Mouse (Mus musculus): ENCODE results near the gene Grm8.

DNA sequence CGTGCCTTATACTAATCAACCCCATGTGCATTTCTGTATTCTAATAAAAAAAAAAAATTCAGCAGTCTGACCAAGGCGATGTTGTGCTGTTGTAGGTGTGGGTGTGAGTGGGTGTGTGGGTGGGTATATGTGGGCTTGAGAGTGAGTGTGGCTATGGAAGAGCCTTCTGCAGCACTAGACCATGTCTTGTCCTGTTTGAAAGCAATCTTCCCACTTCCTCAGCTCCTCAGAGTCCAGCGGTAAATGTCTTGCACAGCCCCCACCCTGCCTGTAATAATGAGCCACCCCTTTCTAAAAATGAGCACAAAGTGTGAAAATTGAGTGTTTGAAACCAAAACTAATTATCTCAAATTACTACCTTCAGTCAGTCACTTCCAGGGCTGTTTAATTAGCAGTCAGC is 152.4 kb downstream of the Grm8 start:
- no peak for TF ChIP-seq POLR2A (IDR thresholded peaks at IDR 0.05; ENCODE audit: control insufficient read depth in 1 of 2, insufficient read depth in 1 of 2, low read depth in 1 of 2, low read length in 2 of 2, poor library complexity in 1 of 2)
- no peak for TF ChIP-seq CTCF (IDR thresholded peaks at IDR 0.05 in 2 of 3, conservative IDR thresholded peaks at IDR 0.05 in 1 of 3; ENCODE audit: control insufficient read depth in 1 of 3, insufficient read depth in 1 of 3, low read depth in 2 of 3, low read length in 3 of 3, poor library complexity in 1 of 3, severe bottlenecking in 1 of 3)
- no peak for TF ChIP-seq TAL1 (IDR thresholded peaks at IDR 0.05; ENCODE audit: low read length)
- no peak for TF ChIP-seq GABPA (IDR thresholded peaks at IDR 0.05; ENCODE audit: low read depth, low read length)
- no peak for TF ChIP-seq SIN3A (IDR thresholded peaks at IDR 0.05; ENCODE audit: low read length)
- no peak for TF ChIP-seq KAT2A (conservative IDR thresholded peaks at IDR 0.05; ENCODE audit: low read depth, low read length)
- no peak for TF ChIP-seq EP300 (IDR thresholded peaks at IDR 0.05; ENCODE audit: low read depth in 1 of 2, low read length in 2 of 2)
- TF ChIP-seq POLR2AphosphoS2 (IDR thresholded peaks at IDR 0.05; ENCODE audit: low read length), result no peak

All from MEL (cell line).